9 mouse cellular contexts compared by ENCODE assay signal in genomic region chr13:55523278-55523677, GRCm38 (mm10). TPM values are rescaled to one million over a fixed set of nuclear protein-coding genes. Genes with fewer than 3 reads are reported as not detected.
DNase-seq lines count a peak whose midpoint lies in the region; ATAC-seq and TF ChIP-seq lines count a peak whose summit lies in the region.
"Had no signal": no experiment of that assay in that cellular context is flagged by ENCODE, and none has a peak within 500 bp of the region (broad histone marks: within the 10 kb centered on the region; RNA-seq: fewer than 3 reads in every experiment).

No protein-coding gene starts in this region.

- H3K27ac ChIP-seq in lung, postnatal 0 days (ENCODE audit: low read length) = no peak overlapping the region
- H3K27ac ChIP-seq in embryonic facial prominence, embryonic 11.5 days (replicated peaks; ENCODE audit: low read depth, low read length) = no peak overlapping the region
- no peak overlapping the region for H3K27ac ChIP-seq in hindbrain, postnatal 0 days
- H3K27ac ChIP-seq in liver, embryonic 14.5 days = no peak overlapping the region
- H3K27ac ChIP-seq: macrophage had no signal

- no peak overlapping the region for H3K9ac ChIP-seq in lung, postnatal 0 days (replicated peaks; ENCODE audit: low read depth)
- H3K9ac ChIP-seq in embryonic facial prominence, embryonic 11.5 days (replicated peaks; ENCODE audit: low read length) = no peak overlapping the region
- H3K9ac ChIP-seq in hindbrain, postnatal 0 days (replicated peaks; ENCODE audit: low read length) = no peak overlapping the region
- no peak overlapping the region for H3K9ac ChIP-seq in liver, embryonic 14.5 days (replicated peaks)

- H3K4me3 ChIP-seq in lung, postnatal 0 days (ENCODE audit: low read depth, low read length) = no peak overlapping the region
- H3K4me3 ChIP-seq in embryonic facial prominence, embryonic 11.5 days (ENCODE audit: low read depth, low read length) = no peak overlapping the region
- no peak overlapping the region for H3K4me3 ChIP-seq in hindbrain, postnatal 0 days (ENCODE audit: low read length)
- no peak overlapping the region for H3K4me3 ChIP-seq in liver, embryonic 14.5 days (ENCODE audit: insufficient read depth in 1 of 2, low read depth in 2 of 2, low read length in 2 of 2)

- TF ChIP-seq CTCF in lung, postnatal 0 days (IDR thresholded peaks at IDR 0.05) = no peak
- TF ChIP-seq CTCF in hindbrain, postnatal 0 days (IDR thresholded peaks at IDR 0.05; ENCODE audit: low read depth) = no peak
- TF ChIP-seq CTCF in liver, embryonic 14.5 days (IDR thresholded peaks at IDR 0.05; ENCODE audit: low read depth) = no peak

- peak; percentile 64 for ATAC-seq in lung, postnatal 0 days
- ATAC-seq in embryonic facial prominence, embryonic 11.5 days (replicated peaks; ENCODE audit: insufficient number of reproducible peaks, low FRiP score, low TSS enrichment, low read depth) = 0 out of 2 replicates have a peak, but pooled peaks have one; percentile 35
- 0 out of 2 replicates have a peak, but pooled peaks have one; percentile 22 for ATAC-seq in hindbrain, postnatal 0 days
- ATAC-seq in liver, embryonic 14.5 days (ENCODE audit: insufficient read depth) = peak; percentile 42

- no peak overlapping the region for H3K4me2 ChIP-seq in lung, postnatal 0 days (replicated peaks; ENCODE audit: low read depth, low read length)
- no peak overlapping the region; the same call in 1 of the 2 replicates for H3K4me2 ChIP-seq in embryonic facial prominence, embryonic 11.5 days (ENCODE audit: low read depth, low read length)
- H3K4me2 ChIP-seq in hindbrain, postnatal 0 days (ENCODE audit: low read depth, low read length) = no peak overlapping the region
- no peak overlapping the region for H3K4me2 ChIP-seq in liver, embryonic 14.5 days (ENCODE audit: low read depth)

- intact Hi-C loops in left cerebral cortex, postnatal 25 days (cut with DNase I) = no loop called here

- TF ChIP-seq EP300 in lung, postnatal 0 days (IDR thresholded peaks at IDR 0.05) = no peak
- TF ChIP-seq EP300 in liver, embryonic 14.5 days (IDR thresholded peaks at IDR 0.05; ENCODE audit: low read depth) = no peak

- H3K9me3 ChIP-seq in lung, postnatal 0 days (ENCODE audit: low read length) = no peaks in the 10 kb centered on the region
- H3K9me3 ChIP-seq in embryonic facial prominence, embryonic 11.5 days (replicated peaks; ENCODE audit: control insufficient read depth, low read length) = no peaks in the 10 kb centered on the region
- no peaks in the 10 kb centered on the region for H3K9me3 ChIP-seq in hindbrain, postnatal 0 days (ENCODE audit: low read length)
- H3K9me3 ChIP-seq in liver, embryonic 14.5 days (ENCODE audit: control insufficient read depth, low read length) = no peaks in the 10 kb centered on the region

- H3K4me1 ChIP-seq in lung, postnatal 0 days (ENCODE audit: insufficient read depth, low read depth, low read length) = no peaks in the 10 kb centered on the region
- peaks cover 4% of the 10 kb centered on the region; the same call in 1 of the 2 replicates for H3K4me1 ChIP-seq in embryonic facial prominence, embryonic 11.5 days (ENCODE audit: control insufficient read depth, insufficient read depth, low read length)
- H3K4me1 ChIP-seq in hindbrain, postnatal 0 days (ENCODE audit: insufficient read depth, low read length) = no peaks in the 10 kb centered on the region
- H3K4me1 ChIP-seq in liver, embryonic 14.5 days (replicated peaks; ENCODE audit: control insufficient read depth in 2 of 2, insufficient read depth in 2 of 2, low read length in 1 of 2) = peaks cover 0 to 6% of the 10 kb centered on the region in 2 experiments; a peak in 1 of 4 replicates

- no peaks in the 10 kb centered on the region for H3K36me3 ChIP-seq in lung, postnatal 0 days (ENCODE audit: insufficient read depth, low read length)
- H3K36me3 ChIP-seq in embryonic facial prominence, embryonic 11.5 days (replicated peaks; ENCODE audit: control insufficient read depth, insufficient read depth, low read depth, low read length) = no peaks in the 10 kb centered on the region
- no peaks in the 10 kb centered on the region for H3K36me3 ChIP-seq in hindbrain, postnatal 0 days (ENCODE audit: insufficient read depth, low read length)
- H3K36me3 ChIP-seq in liver, embryonic 14.5 days (replicated peaks; ENCODE audit: control insufficient read depth, insufficient read depth, low read depth) = no peaks in the 10 kb centered on the region

- 63% methylated on average over 16 of the region's 17 CpGs for WGBS in lung, postnatal 0 days
- WGBS in embryonic facial prominence, embryonic 11.5 days = 28% methylated on average over 17 of the region's 17 CpGs
- 69% methylated on average over 17 of the region's 17 CpGs for WGBS in hindbrain, postnatal 0 days
- WGBS in liver, embryonic 14.5 days (ENCODE audit: insufficient replicate concordance) = 80% methylated on average over 17 of the region's 17 CpGs

- no peak for DNase-seq in lung, postnatal 0 days (ENCODE audit: low spot score)
- DNase-seq in lung, postnatal 14 days = no peak
- DNase-seq in embryonic facial prominence, embryonic 11.5 days (ENCODE audit: low spot score) = no peak
- DNase-seq in hindbrain, postnatal 0 days (ENCODE audit: low spot score) = no peak
- no peak for DNase-seq in liver, embryonic 14.5 days (ENCODE audit: low read depth in 3 of 3, low spot score in 3 of 3)
- no peak for DNase-seq in Muller cell, postnatal 12 days (ENCODE audit: inconsistent ontology term)
- DNase-seq in frontal cortex, postnatal 10 days (ENCODE audit: low spot score in 2 of 2) = no peak
- DNase-seq in left cerebral cortex, postnatal 25 days (ENCODE audit: low spot score in 2 of 2) = no peak

- no peaks in the 10 kb centered on the region for H3K27me3 ChIP-seq in lung, postnatal 0 days (replicated peaks; ENCODE audit: insufficient read depth, low read length)
- H3K27me3 ChIP-seq in embryonic facial prominence, embryonic 11.5 days (ENCODE audit: control insufficient read depth, insufficient read depth, low read length) = no peaks in the 10 kb centered on the region
- H3K27me3 ChIP-seq in hindbrain, postnatal 0 days (ENCODE audit: insufficient read depth, low read length) = no peaks in the 10 kb centered on the region
- H3K27me3 ChIP-seq in liver, embryonic 14.5 days (ENCODE audit: control insufficient read depth, insufficient read depth, low read length) = no peaks in the 10 kb centered on the region

RNA-seq across cellular contexts. Expression of gene Dok3, which starts 5.8 kb away (rescaled TPM):
- polyA plus RNA-seq in lung, postnatal 0 days (2015; fragmentation: Nextera tagmentation; extraction: Ambion mirVana) = 8.1 and 9.1 TPM in 2 replicates
- 1.0 and 1.3 TPM in 2 replicates for polyA plus RNA-seq in embryonic facial prominence, embryonic 11.5 days (2014; fragmentation: Nextera tagmentation; extraction: Ambion mirVana)
- 4.7 and 5.2 TPM in 2 replicates for total RNA-seq in hindbrain, postnatal 0 days (2014; rRNA removed)
- polyA plus RNA-seq in hindbrain, postnatal 0 days (2015; fragmentation: Nextera tagmentation; extraction: Ambion mirVana) = 1.1 and 1.6 TPM in 2 replicates
- polyA plus RNA-seq in liver, embryonic 14.5 days (2012; rRNA removed) = 4.7 and 4.8 TPM in 2 replicates
- 2.9 and 3.0 TPM in 2 replicates for polyA plus RNA-seq in liver, embryonic 14.5 days (2014; fragmentation: Nextera tagmentation; extraction: Ambion mirVana)
- 10 to 100 TPM in 1 of 2 experiments, 1 to 10 TPM in 1; 9.7 to 13.2 TPM for total RNA-seq in left cerebral cortex, postnatal 25 days (2021)

RNA-seq across cellular contexts. Expression of gene Pdlim7, which starts 9.8 kb away (rescaled TPM):
- polyA plus RNA-seq in lung, postnatal 0 days (2015; fragmentation: Nextera tagmentation; extraction: Ambion mirVana) = 109 and 111 TPM in 2 replicates
- 124 and 136 TPM in 2 replicates for polyA plus RNA-seq in embryonic facial prominence, embryonic 11.5 days (2014; fragmentation: Nextera tagmentation; extraction: Ambion mirVana)
- 43.4 and 49.9 TPM in 2 replicates for total RNA-seq in hindbrain, postnatal 0 days (2014; rRNA removed)
- polyA plus RNA-seq in hindbrain, postnatal 0 days (2015; fragmentation: Nextera tagmentation; extraction: Ambion mirVana) = 133 TPM in 2 replicates
- polyA plus RNA-seq in liver, embryonic 14.5 days (2012; rRNA removed) = 11.5 and 13.7 TPM in 2 replicates
- 15.3 and 18.6 TPM in 2 replicates for polyA plus RNA-seq in liver, embryonic 14.5 days (2014; fragmentation: Nextera tagmentation; extraction: Ambion mirVana)
- 10 to 100 TPM; 89.6 to 96.1 TPM for total RNA-seq in left cerebral cortex, postnatal 25 days (2021)

RNA-seq across cellular contexts. Expression of gene Ddx41, which starts 13.2 kb away (rescaled TPM):
- polyA plus RNA-seq in lung, postnatal 0 days (2015; fragmentation: Nextera tagmentation; extraction: Ambion mirVana) = 35.3 and 36.8 TPM in 2 replicates
- 77.7 and 81.4 TPM in 2 replicates for polyA plus RNA-seq in embryonic facial prominence, embryonic 11.5 days (2014; fragmentation: Nextera tagmentation; extraction: Ambion mirVana)
- total RNA-seq in hindbrain, postnatal 0 days (2014; rRNA removed) = 48.6 and 53.4 TPM in 2 replicates
- polyA plus RNA-seq in hindbrain, postnatal 0 days (2015; fragmentation: Nextera tagmentation; extraction: Ambion mirVana) = 44.4 and 47.2 TPM in 2 replicates
- 18.9 and 29.4 TPM in 2 replicates for polyA plus RNA-seq in liver, embryonic 14.5 days (2012; rRNA removed)
- polyA plus RNA-seq in liver, embryonic 14.5 days (2014; fragmentation: Nextera tagmentation; extraction: Ambion mirVana) = 23.6 and 27.0 TPM in 2 replicates
- total RNA-seq in left cerebral cortex, postnatal 25 days (2021) = 10 to 100 TPM; 53.6 to 58.0 TPM

RNA-seq across cellular contexts. Expression of gene Dbn1, which starts 35.4 kb away (rescaled TPM):
- 43.0 and 50.6 TPM in 2 replicates for polyA plus RNA-seq in lung, postnatal 0 days (2015; fragmentation: Nextera tagmentation; extraction: Ambion mirVana)
- 231 and 252 TPM in 2 replicates for polyA plus RNA-seq in embryonic facial prominence, embryonic 11.5 days (2014; fragmentation: Nextera tagmentation; extraction: Ambion mirVana)
- 442 and 446 TPM in 2 replicates for total RNA-seq in hindbrain, postnatal 0 days (2014; rRNA removed)
- polyA plus RNA-seq in hindbrain, postnatal 0 days (2015; fragmentation: Nextera tagmentation; extraction: Ambion mirVana) = 369 and 371 TPM in 2 replicates
- polyA plus RNA-seq in liver, embryonic 14.5 days (2012; rRNA removed) = 5.1 and 5.3 TPM in 2 replicates
- 3.7 and 4.1 TPM in 2 replicates for polyA plus RNA-seq in liver, embryonic 14.5 days (2014; fragmentation: Nextera tagmentation; extraction: Ambion mirVana)
- total RNA-seq in left cerebral cortex, postnatal 25 days (2021) = 100 to 1,000 TPM; 287 to 295 TPM
- polyA plus RNA-seq: macrophage had no signal

RNA-seq across cellular contexts. Expression of gene Fam193b, which starts 47.6 kb away (rescaled TPM):
- polyA plus RNA-seq in lung, postnatal 0 days (2015; fragmentation: Nextera tagmentation; extraction: Ambion mirVana) = 23.1 and 27.4 TPM in 2 replicates
- polyA plus RNA-seq in embryonic facial prominence, embryonic 11.5 days (2014; fragmentation: Nextera tagmentation; extraction: Ambion mirVana) = 36.7 and 37.0 TPM in 2 replicates
- 60.2 and 87.5 TPM in 2 replicates for total RNA-seq in hindbrain, postnatal 0 days (2014; rRNA removed)
- polyA plus RNA-seq in hindbrain, postnatal 0 days (2015; fragmentation: Nextera tagmentation; extraction: Ambion mirVana) = 38.8 and 38.9 TPM in 2 replicates
- 18.3 and 20.9 TPM in 2 replicates for polyA plus RNA-seq in liver, embryonic 14.5 days (2012; rRNA removed)
- 4.0 and 5.0 TPM in 2 replicates for polyA plus RNA-seq in liver, embryonic 14.5 days (2014; fragmentation: Nextera tagmentation; extraction: Ambion mirVana)
- 10 to 100 TPM; 67.0 to 84.3 TPM for total RNA-seq in left cerebral cortex, postnatal 25 days (2021)
